8 mouse cellular contexts compared by ENCODE assay signal in the genomic region with DNA sequence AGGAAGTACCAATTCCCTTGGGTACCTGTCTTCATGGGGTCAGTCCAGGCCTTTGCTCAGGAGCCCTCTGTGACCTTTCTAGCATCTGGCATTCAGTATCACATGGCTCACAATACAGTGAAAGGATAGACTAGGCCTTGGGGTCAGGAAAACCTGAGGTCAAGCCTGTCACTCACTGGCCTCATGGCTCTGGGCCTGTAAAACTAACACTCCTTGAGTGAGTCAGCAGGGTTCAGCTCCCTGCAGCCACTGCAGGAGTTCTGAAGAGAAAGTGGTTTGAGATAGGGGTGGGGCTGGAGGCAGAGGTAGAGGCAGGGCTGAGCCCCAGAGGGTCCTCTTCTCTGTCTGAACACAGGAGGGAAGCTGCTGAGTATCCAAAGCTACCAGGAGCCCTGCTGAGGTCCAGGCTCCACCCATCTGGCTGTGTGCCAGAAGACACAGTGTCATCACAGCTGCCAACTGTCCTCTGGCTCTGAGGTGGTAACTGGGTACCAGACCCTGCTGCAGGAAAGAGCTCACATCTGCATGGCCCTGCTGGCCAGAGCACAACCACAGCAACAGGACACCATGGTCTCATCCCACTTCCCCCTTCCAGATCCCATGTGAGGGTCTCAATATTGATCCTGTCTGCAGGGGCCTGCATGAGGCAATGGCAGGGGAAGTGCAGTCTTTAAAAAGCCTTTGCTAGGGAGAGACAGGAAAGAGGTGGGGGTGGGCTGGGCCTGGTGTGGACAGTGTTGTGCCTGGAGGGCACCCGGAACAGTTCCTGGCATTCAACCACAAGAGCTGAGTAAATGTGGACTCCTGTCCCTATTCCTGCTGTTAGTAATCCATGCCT. TPM values are rescaled to one million over a fixed set of nuclear protein-coding genes. Genes with fewer than 3 reads are reported as not detected.
DNase-seq lines count a peak whose midpoint lies in the region; ATAC-seq and TF ChIP-seq lines count a peak whose summit lies in the region.
"Not testable (repeated sequence)": the region's sequence is repeated elsewhere in the genome, so short reads cannot be mapped to it uniquely, and the experiment has no call there.

No protein-coding gene starts in this region.

- ATAC-seq in common myeloid progenitor, adult 5-6 weeks (replicated peaks; ENCODE audit: low read depth, poor library complexity, severe bottlenecking), result peak; percentile 79
- ATAC-seq in forebrain, embryonic 12.5 days (ENCODE audit: low FRiP score), result 0 out of 2 replicates have a peak, but pooled peaks have one; percentile 50
- peak; percentile 61; the same call in 1 of the 2 replicates for ATAC-seq in hindbrain, embryonic 12.5 days (ENCODE audit: low FRiP score)
- ATAC-seq in liver, postnatal 0 days, result peak; percentile 57

- 59% methylated on average over 1 of the region's 1 CpGs for WGBS in forebrain, embryonic 12.5 days
- 39% methylated on average over 1 of the region's 1 CpGs for WGBS in hindbrain, embryonic 12.5 days
- WGBS in liver, postnatal 0 days (ENCODE audit: insufficient replicate concordance), result 0% methylated on average over 1 of the region's 1 CpGs

- H3K9ac ChIP-seq in forebrain, embryonic 12.5 days; hindbrain, embryonic 12.5 days: not testable (repeated sequence)
- H3K9ac ChIP-seq in liver, postnatal 0 days (replicated peaks), result peak overlapping the region; percentile 11; the same call in 1 of the 2 replicates

- DNase-seq in MEL-GATA-1-ER (ENCODE audit: extremely low read depth, low read depth), result peak; percentile 56
- peak; percentile 30 for DNase-seq in layer of hippocampus, adult 11-12 months (ENCODE audit: low spot score)
- peak; percentile 36 for DNase-seq in liver, postnatal 0 days
- peak; percentile 18 for DNase-seq in neural tube, embryonic 10.5 days (ENCODE audit: extremely low spot score, low spot score)
- DNase-seq in thymus, postnatal 14 days, result peak; percentile 27

- not testable (repeated sequence) for H3K36me3 ChIP-seq in forebrain, embryonic 12.5 days (replicated peaks); hindbrain, embryonic 12.5 days; liver, postnatal 0 days (replicated peaks; ENCODE audit: insufficient read depth, low read length)

- H3K27ac ChIP-seq in forebrain, embryonic 12.5 days; hindbrain, embryonic 12.5 days: not testable (repeated sequence)
- H3K27ac ChIP-seq in liver, postnatal 0 days (ENCODE audit: low read depth), result peak overlapping the region; percentile 98

- TF ChIP-seq EP300 in liver, postnatal 0 days (IDR thresholded peaks at IDR 0.05; ENCODE audit: low read depth), result not testable (repeated sequence)

- H3K4me3 ChIP-seq in forebrain, embryonic 12.5 days (replicated peaks); hindbrain, embryonic 12.5 days; liver, postnatal 0 days (ENCODE audit: low read depth, low read length): not testable (repeated sequence)

- H3K27me3 ChIP-seq in forebrain, embryonic 12.5 days; hindbrain, embryonic 12.5 days; liver, postnatal 0 days (ENCODE audit: insufficient read depth, low read length): not testable (repeated sequence)

- H3K9me3 ChIP-seq in forebrain, embryonic 12.5 days; hindbrain, embryonic 12.5 days (replicated peaks); liver, postnatal 0 days (ENCODE audit: low read length): not testable (repeated sequence)

- TF ChIP-seq CTCF in liver, postnatal 0 days (IDR thresholded peaks at IDR 0.05; ENCODE audit: low read depth), result not testable (repeated sequence)

- not testable (repeated sequence) for H3K4me2 ChIP-seq in forebrain, embryonic 12.5 days; hindbrain, embryonic 12.5 days (replicated peaks)
- H3K4me2 ChIP-seq in liver, postnatal 0 days (ENCODE audit: low read depth, low read length), result peak overlapping the region; percentile 47

- H3K4me1 ChIP-seq in forebrain, embryonic 12.5 days, result peaks cover 22% of the 10 kb centered on the region
- peaks cover 27% of the 10 kb centered on the region for H3K4me1 ChIP-seq in hindbrain, embryonic 12.5 days
- peaks cover 62% of the 10 kb centered on the region for H3K4me1 ChIP-seq in liver, postnatal 0 days (ENCODE audit: insufficient read depth)

RNA-seq across cellular contexts. Expression of a gene that starts 31.9 kb away (rescaled TPM):
- total RNA-seq in common myeloid progenitor, adult 5-6 weeks (2017), result 82.4 and 85.1 TPM in 2 replicates
- polyA plus RNA-seq in forebrain, embryonic 12.5 days (2016; fragmentation: Nextera tagmentation; extraction: Ambion mirVana), result 29.9 and 32.1 TPM in 2 replicates
- polyA plus RNA-seq in hindbrain, embryonic 12.5 days (2016; fragmentation: Nextera tagmentation; extraction: Ambion mirVana), result 21.4 and 22.0 TPM in 2 replicates
- polyA plus RNA-seq in liver, postnatal 0 days (2015; fragmentation: Nextera tagmentation; extraction: Ambion mirVana), result 62.7 and 69.6 TPM in 2 replicates
